Mouse (Mus musculus): ENCODE measurements around the gene 6430571L13Rik.

GRCm38 (mm10) chr9:107381723-107382122 is 41.3 kb downstream of the 6430571L13Rik start:
- TF ChIP-seq CTCF (IDR thresholded peaks at IDR 0.05; ENCODE audit: insufficient read depth, low read depth, low read length): no peak
- TF ChIP-seq POLR2A (IDR thresholded peaks at IDR 0.05; ENCODE audit: insufficient read depth, low read depth, low read length): no peak
